Mouse (Mus musculus): ENCODE data around the gene Btnl9. TPM values are rescaled to one million over a fixed set of nuclear protein-coding genes. Genes with fewer than 3 reads are reported as not detected.
A peak's percentile ranks its signal among the peaks of the same experiment; 100 is the strongest.
"Not testable (repeated sequence)": the region's sequence is repeated elsewhere in the genome, so short reads cannot be mapped to it uniquely, and the experiment has no call there.

Gene Btnl9
- total and polyA plus RNA-seq, 2 experiments from 2014 or later: 0.26 TPM; not detected in 1

- Histone ChIP-seq H3K4me1 (ENCODE audit: insufficient read depth, low read length) (peaks cover 9% of the 10 kb centered on the region), H3K9ac (replicated peaks; ENCODE audit: low read length, poor library complexity, severe bottlenecking) (peak overlapping the region; percentile 98), H3K9me3 (ENCODE audit: low read length) (no peaks in the 10 kb centered on the region), H3K4me3 (ENCODE audit: low read depth, low read length) (peak overlapping the region; percentile 98), H3K27me3 (ENCODE audit: insufficient read depth, low read length) (no peaks in the 10 kb centered on the region), H3K27ac (ENCODE audit: low read depth, low read length) (peak overlapping the region; percentile 97), H3K4me2 (ENCODE audit: low read depth, low read length, poor library complexity, severe bottlenecking) (peak overlapping the region; percentile 77), H3K36me3 (ENCODE audit: insufficient read depth, low read length) (no peaks in the 10 kb centered on the region)
- ATAC-seq (ENCODE audit: low FRiP score) (peak; percentile 36), DNase-seq (ENCODE audit: low spot score) (no peak)
- no peak for TF ChIP-seq CTCF (IDR thresholded peaks at IDR 0.05)
- 1% methylated on average over 10 of the region's 10 CpGs for WGBS
Observed at GRCm38 (mm10) chr11:49202523-49203061, 15.6 kb upstream of the Btnl9 start.

DNA sequence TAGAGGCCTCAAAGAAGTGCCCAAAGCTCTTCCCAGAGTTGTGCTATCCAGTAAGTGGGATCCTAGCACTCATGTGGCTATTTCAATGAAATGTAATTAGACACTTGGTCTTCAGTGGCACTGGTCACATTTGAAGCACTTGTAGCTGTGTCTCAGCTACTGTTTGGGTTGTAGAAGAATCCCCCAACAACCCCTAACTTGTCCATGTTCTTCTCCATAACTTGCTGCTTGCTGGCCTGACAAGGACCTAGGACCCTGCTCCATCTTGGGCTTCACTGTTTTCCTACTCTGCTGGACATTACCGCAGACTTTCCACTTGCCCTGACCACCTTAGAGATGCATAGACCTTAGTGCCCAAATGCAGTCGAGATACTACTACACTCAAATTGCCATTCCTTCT is 15.1 kb upstream of the Btnl9 start:
- DNase-seq (ENCODE audit: low spot score) (no peak), ATAC-seq (ENCODE audit: low FRiP score) (no peak)
- no peaks in the 10 kb centered on the region for H3K9me3 ChIP-seq (ENCODE audit: low read length)
- peak overlapping the region; percentile 98; the same call in 1 of the 2 replicates for H3K9ac ChIP-seq (replicated peaks; ENCODE audit: low read length, poor library complexity, severe bottlenecking)
- no peaks in the 10 kb centered on the region for H3K27me3 ChIP-seq (ENCODE audit: insufficient read depth, low read length)
- peaks cover 9% of the 10 kb centered on the region for H3K4me1 ChIP-seq (ENCODE audit: insufficient read depth, low read length)
- H3K36me3 ChIP-seq (ENCODE audit: insufficient read depth, low read length): no peaks in the 10 kb centered on the region
- 60% methylated on average over 2 of the region's 2 CpGs for WGBS
- H3K4me3 ChIP-seq (ENCODE audit: low read depth, low read length): peak overlapping the region; percentile 98
- peak overlapping the region; percentile 77 for H3K4me2 ChIP-seq (ENCODE audit: low read depth, low read length, poor library complexity, severe bottlenecking)
- no peak for TF ChIP-seq CTCF (IDR thresholded peaks at IDR 0.05)
- H3K27ac ChIP-seq (ENCODE audit: low read depth, low read length): peak overlapping the region; percentile 97; the same call in 1 of the 2 replicates

DNA sequence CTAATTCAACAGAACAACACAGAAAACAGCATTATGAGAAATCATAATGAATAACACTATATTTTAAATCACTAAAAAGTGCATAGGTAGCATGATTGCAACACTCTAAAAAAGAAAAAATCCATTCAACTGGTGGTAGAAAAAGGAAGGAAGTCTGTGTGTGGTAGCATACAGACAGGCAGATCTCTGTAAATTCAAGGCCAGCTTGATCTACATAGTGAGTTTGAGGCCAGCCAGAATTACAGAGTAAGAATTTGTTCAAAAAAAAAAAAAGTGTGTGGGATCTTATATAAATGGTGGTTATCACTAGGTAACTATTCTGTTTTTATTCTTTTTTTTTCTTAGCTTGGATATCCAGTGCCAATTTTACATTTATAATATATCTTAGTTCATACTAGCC is 14.2 kb upstream of the Btnl9 start:
- Histone ChIP-seq H3K36me3 (ENCODE audit: insufficient read depth, low read length) (no peaks in the 10 kb centered on the region), H3K4me1 (ENCODE audit: insufficient read depth, low read length) (peaks cover 9% of the 10 kb centered on the region), H3K27me3 (ENCODE audit: insufficient read depth, low read length) (no peaks in the 10 kb centered on the region), H3K27ac (ENCODE audit: low read depth, low read length) (no peak overlapping the region), H3K4me2 (ENCODE audit: low read depth, low read length, poor library complexity, severe bottlenecking) (no peak overlapping the region), H3K4me3 (ENCODE audit: low read depth, low read length) (no peak overlapping the region), H3K9me3 (ENCODE audit: low read length) (no peaks in the 10 kb centered on the region), H3K9ac (replicated peaks; ENCODE audit: low read length, poor library complexity, severe bottlenecking) (no peak overlapping the region)
- ATAC-seq (ENCODE audit: low FRiP score): no peak
- no peak for TF ChIP-seq CTCF (IDR thresholded peaks at IDR 0.05)
- no peak for DNase-seq (ENCODE audit: low spot score)

DNA sequence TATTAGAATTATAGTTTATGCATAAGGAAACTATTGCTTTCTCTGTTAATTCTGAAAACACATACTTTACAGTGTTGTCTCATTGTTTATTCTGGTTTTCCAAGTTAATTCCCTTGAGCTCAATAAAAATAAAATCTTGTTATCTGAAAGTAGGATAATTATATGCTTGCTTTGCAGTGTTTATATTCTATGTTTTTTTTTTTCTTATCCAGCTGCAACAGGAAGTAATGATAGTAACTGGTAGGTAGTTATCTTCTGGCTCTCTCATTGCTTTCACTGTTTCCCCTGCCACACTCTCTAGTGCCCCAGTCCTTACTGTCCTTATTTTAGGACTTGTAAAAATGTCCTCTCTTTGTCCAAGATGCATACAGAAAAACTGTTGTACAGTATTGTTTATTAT is 13.7 kb upstream of the Btnl9 start:
- Histone ChIP-seq H3K36me3 (ENCODE audit: insufficient read depth, low read length) (no peaks in the 10 kb centered on the region), H3K9me3 (ENCODE audit: low read length) (no peaks in the 10 kb centered on the region), H3K4me3 (ENCODE audit: low read depth, low read length) (no peak overlapping the region), H3K27me3 (ENCODE audit: insufficient read depth, low read length) (no peaks in the 10 kb centered on the region), H3K27ac (ENCODE audit: low read depth, low read length) (no peak overlapping the region), H3K9ac (replicated peaks; ENCODE audit: low read length, poor library complexity, severe bottlenecking) (no peak overlapping the region), H3K4me1 (ENCODE audit: insufficient read depth, low read length) (peaks cover 9% of the 10 kb centered on the region), H3K4me2 (ENCODE audit: low read depth, low read length, poor library complexity, severe bottlenecking) (no peak overlapping the region)
- ATAC-seq (ENCODE audit: low FRiP score) (no peak), DNase-seq (ENCODE audit: low spot score) (no peak)
- TF ChIP-seq CTCF (IDR thresholded peaks at IDR 0.05): no peak

DNA sequence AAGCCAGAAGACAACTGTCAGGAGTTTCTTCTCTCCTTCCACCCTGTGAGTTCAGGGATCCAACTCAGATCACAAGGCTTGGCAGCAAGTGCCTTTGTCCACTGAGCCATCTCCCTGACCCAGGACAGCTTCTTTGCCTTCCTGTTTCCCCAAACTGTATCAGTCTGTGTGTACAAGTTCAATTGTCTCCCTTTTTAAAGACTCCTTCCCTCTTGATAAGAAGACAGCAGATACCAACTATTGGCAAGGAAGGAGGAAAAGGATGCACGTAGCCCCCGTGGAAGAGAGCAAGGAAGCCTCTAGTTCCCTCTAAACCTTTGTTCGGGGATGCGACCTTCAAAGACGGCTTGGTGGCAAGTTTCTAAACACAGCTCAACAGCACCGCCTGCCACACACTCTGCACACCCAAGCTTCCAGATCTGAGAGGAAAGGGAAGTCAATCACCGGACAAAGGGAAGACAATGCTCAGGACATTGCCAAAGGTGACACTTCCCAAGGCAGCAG is 8.9 kb upstream of the Btnl9 start:
- Histone ChIP-seq H3K9me3 (ENCODE audit: low read length) (no peaks in the 10 kb centered on the region), H3K4me2 (ENCODE audit: low read depth, low read length, poor library complexity, severe bottlenecking) (no peak overlapping the region), H3K27ac (ENCODE audit: low read depth, low read length) (no peak overlapping the region), H3K27me3 (ENCODE audit: insufficient read depth, low read length) (no peaks in the 10 kb centered on the region), H3K4me1 (ENCODE audit: insufficient read depth, low read length) (no peaks in the 10 kb centered on the region), H3K9ac (replicated peaks; ENCODE audit: low read length, poor library complexity, severe bottlenecking) (no peak overlapping the region), H3K4me3 (ENCODE audit: low read depth, low read length) (no peak overlapping the region), H3K36me3 (ENCODE audit: insufficient read depth, low read length) (no peaks in the 10 kb centered on the region)
- 83% methylated on average over 7 of the region's 7 CpGs for WGBS
- TF ChIP-seq CTCF (IDR thresholded peaks at IDR 0.05): no peak
- DNase-seq (ENCODE audit: low spot score): no peak
- ATAC-seq (ENCODE audit: low FRiP score): no peak

DNA sequence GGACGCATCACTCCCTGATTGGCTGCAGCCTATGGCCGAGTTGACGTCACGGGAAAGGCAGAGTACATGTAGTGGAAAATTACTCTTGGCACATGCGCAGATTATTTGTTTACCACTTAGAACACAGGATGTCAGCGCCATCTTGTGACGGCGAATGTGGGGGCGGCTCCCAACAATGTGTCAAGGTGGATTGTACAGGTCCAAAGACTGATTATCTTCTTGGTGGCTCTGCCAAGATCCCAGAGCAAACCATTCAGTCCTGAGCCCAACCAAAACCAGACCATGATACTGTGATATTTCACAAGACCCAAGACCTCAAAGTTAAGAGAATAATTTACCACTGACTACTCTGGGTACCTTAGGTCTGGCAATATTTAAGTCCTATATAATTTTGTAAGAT is 7.8 kb upstream of the Btnl9 start:
- H3K27ac ChIP-seq (ENCODE audit: low read depth, low read length); ATAC-seq (ENCODE audit: low FRiP score); H3K9ac ChIP-seq (replicated peaks; ENCODE audit: low read length, poor library complexity, severe bottlenecking); DNase-seq (ENCODE audit: low spot score); H3K4me1 ChIP-seq (ENCODE audit: insufficient read depth, low read length); H3K27me3 ChIP-seq (ENCODE audit: insufficient read depth, low read length); H3K9me3 ChIP-seq (ENCODE audit: low read length); H3K36me3 ChIP-seq (ENCODE audit: insufficient read depth, low read length); H3K4me3 ChIP-seq (ENCODE audit: low read depth, low read length); H3K4me2 ChIP-seq (ENCODE audit: low read depth, low read length, poor library complexity, severe bottlenecking): not testable (repeated sequence)
- WGBS: 95% methylated on average over 8 of the region's 9 CpGs

All from midbrain, postnatal 0 days (tissue).